ENCODE assay signal across 27 mouse cellular contexts in genomic region chr5:91892338-91892737, GRCm38 (mm10).
A peak's percentile ranks its signal among the peaks of the same experiment; 100 is the strongest.
DNase-seq lines count a peak whose midpoint lies in the region; ATAC-seq and TF ChIP-seq lines count a peak whose summit lies in the region.
"Had no signal": no experiment of that assay in that cellular context is flagged by ENCODE, and none has a peak within 500 bp of the region (broad histone marks: within the 10 kb centered on the region; RNA-seq: fewer than 3 reads in every experiment).

No protein-coding gene starts in this region.

- no peak for DNase-seq in embryonic facial prominence, embryonic 11.5 days (ENCODE audit: low spot score)
- no peak for DNase-seq in embryonic facial prominence, embryonic 10.5 days (ENCODE audit: low spot score)
- no peak for DNase-seq in hindbrain, postnatal 0 days (ENCODE audit: low spot score)
- no peak for DNase-seq in hindbrain, embryonic 14.5 days (ENCODE audit: low spot score)
- no peak for DNase-seq in midbrain, postnatal 0 days (ENCODE audit: low spot score)
- DNase-seq: adrenal gland, adult 8-10 months; adrenal gland, postnatal 25 days; cerebellum, adult 11-12 months; cerebellum, adult 8-10 months; cerebellum, postnatal 10 days; cerebellum, postnatal 36 days; embryo, embryonic 11 days; gastrocnemius, postnatal 10 days; gastrocnemius, postnatal 36 days; heart, adult 2 months; heart, postnatal 14 days; heart, postnatal 4 days had no signal

- no peaks in the 10 kb centered on the region for H3K36me3 ChIP-seq in embryonic facial prominence, embryonic 11.5 days (replicated peaks; ENCODE audit: control insufficient read depth, insufficient read depth, low read depth, low read length)
- H3K36me3 ChIP-seq in embryonic facial prominence, embryonic 10.5 days (replicated peaks) = no peaks in the 10 kb centered on the region
- no peaks in the 10 kb centered on the region for H3K36me3 ChIP-seq in hindbrain, postnatal 0 days (ENCODE audit: insufficient read depth, low read length)
- H3K36me3 ChIP-seq in hindbrain, embryonic 14.5 days (replicated peaks; ENCODE audit: control insufficient read depth, insufficient read depth) = no peaks in the 10 kb centered on the region
- H3K36me3 ChIP-seq in megakaryocyte, embryonic 14.5 days (replicated peaks; ENCODE audit: low read length) = no peaks in the 10 kb centered on the region
- no peaks in the 10 kb centered on the region for H3K36me3 ChIP-seq in midbrain, postnatal 0 days (ENCODE audit: insufficient read depth, low read length)
- H3K36me3 ChIP-seq in midbrain, embryonic 15.5 days (replicated peaks) = no peaks in the 10 kb centered on the region
- H3K36me3 ChIP-seq: embryonic facial prominence, embryonic 13.5 days; heart, embryonic 10.5 days; heart, embryonic 13.5 days; hindbrain, embryonic 15.5 days had no signal

- 87% methylated on average over 2 of the region's 2 CpGs for WGBS in embryonic facial prominence, embryonic 11.5 days
- WGBS in embryonic facial prominence, embryonic 10.5 days = 90% methylated on average over 2 of the region's 2 CpGs
- 91% methylated on average over 2 of the region's 2 CpGs for WGBS in hindbrain, postnatal 0 days
- WGBS in hindbrain, embryonic 14.5 days = 91% methylated on average over 2 of the region's 2 CpGs
- 88% methylated on average over 2 of the region's 2 CpGs for WGBS in midbrain, postnatal 0 days
- 92% methylated on average over 2 of the region's 2 CpGs for WGBS in midbrain, embryonic 15.5 days

- ATAC-seq in embryonic facial prominence, embryonic 11.5 days (replicated peaks; ENCODE audit: insufficient number of reproducible peaks, low FRiP score, low TSS enrichment, low read depth) = peak; percentile 52; the same call in 1 of the 2 replicates
- 0 out of 2 replicates have a peak, but pooled peaks have one; percentile 29 for ATAC-seq in hindbrain, postnatal 0 days
- ATAC-seq in hindbrain, embryonic 14.5 days (ENCODE audit: low FRiP score) = no peak
- ATAC-seq in megakaryocyte, adult 5-6 weeks (ENCODE audit: poor library complexity, severe bottlenecking) = no peak
- ATAC-seq in midbrain, postnatal 0 days (ENCODE audit: low FRiP score) = peak; percentile 47; the same call in 1 of the 2 replicates
- no peak for ATAC-seq in midbrain, embryonic 15.5 days (replicated peaks)
- ATAC-seq: activated CD4-positive, CD25-positive, alpha-beta regulatory T cell, adult 4 months; forebrain, embryonic 13.5 days had no signal

- no peak overlapping the region for H3K4me2 ChIP-seq in embryonic facial prominence, embryonic 11.5 days (ENCODE audit: low read depth, low read length)
- H3K4me2 ChIP-seq in hindbrain, postnatal 0 days (ENCODE audit: low read depth, low read length) = no peak overlapping the region
- no peak overlapping the region for H3K4me2 ChIP-seq in hindbrain, embryonic 14.5 days (replicated peaks)
- no peak overlapping the region for H3K4me2 ChIP-seq in midbrain, postnatal 0 days (ENCODE audit: low read depth, low read length, poor library complexity, severe bottlenecking)
- no peak overlapping the region for H3K4me2 ChIP-seq in midbrain, embryonic 15.5 days
- H3K4me2 ChIP-seq: embryonic facial prominence, embryonic 13.5 days; forebrain, embryonic 13.5 days; heart, embryonic 13.5 days; hindbrain, embryonic 15.5 days had no signal

- H3K9me3 ChIP-seq in embryonic facial prominence, embryonic 11.5 days (replicated peaks; ENCODE audit: control insufficient read depth, low read length) = no peaks in the 10 kb centered on the region
- H3K9me3 ChIP-seq in embryonic facial prominence, embryonic 10.5 days = no peaks in the 10 kb centered on the region
- no peaks in the 10 kb centered on the region for H3K9me3 ChIP-seq in hindbrain, postnatal 0 days (ENCODE audit: low read length)
- H3K9me3 ChIP-seq in hindbrain, embryonic 14.5 days (ENCODE audit: control insufficient read depth, low read length) = 0 out of 2 replicates have a peak, but pooled peaks cover 4% of the 10 kb centered on the region
- peaks cover 6% of the 10 kb centered on the region for H3K9me3 ChIP-seq in megakaryocyte, embryonic 14.5 days
- no peaks in the 10 kb centered on the region for H3K9me3 ChIP-seq in midbrain, postnatal 0 days (ENCODE audit: low read length)
- H3K9me3 ChIP-seq in midbrain, embryonic 15.5 days = no peaks in the 10 kb centered on the region
- H3K9me3 ChIP-seq: embryonic facial prominence, embryonic 13.5 days; forebrain, embryonic 13.5 days; heart, embryonic 10.5 days; heart, embryonic 13.5 days; hindbrain, embryonic 15.5 days had no signal

- H3K4me1 ChIP-seq in embryonic facial prominence, embryonic 11.5 days (ENCODE audit: control insufficient read depth, insufficient read depth, low read length) = no peaks in the 10 kb centered on the region
- H3K4me1 ChIP-seq in embryonic facial prominence, embryonic 10.5 days = no peaks in the 10 kb centered on the region
- H3K4me1 ChIP-seq in hindbrain, postnatal 0 days (ENCODE audit: insufficient read depth, low read length) = no peaks in the 10 kb centered on the region
- no peaks in the 10 kb centered on the region for H3K4me1 ChIP-seq in hindbrain, embryonic 14.5 days (replicated peaks; ENCODE audit: control insufficient read depth, insufficient read depth, low read length)
- no peaks in the 10 kb centered on the region; the same call in none of the 2 replicates for H3K4me1 ChIP-seq in megakaryocyte, embryonic 14.5 days
- H3K4me1 ChIP-seq in midbrain, postnatal 0 days (ENCODE audit: insufficient read depth, low read length) = no peaks in the 10 kb centered on the region
- no peaks in the 10 kb centered on the region for H3K4me1 ChIP-seq in midbrain, embryonic 15.5 days
- H3K4me1 ChIP-seq: embryonic facial prominence, embryonic 13.5 days; forebrain, embryonic 13.5 days; heart, embryonic 13.5 days; hindbrain, embryonic 15.5 days had no signal

- no peak for TF ChIP-seq CTCF in hindbrain, postnatal 0 days (IDR thresholded peaks at IDR 0.05; ENCODE audit: low read depth)
- no peak for TF ChIP-seq CTCF in midbrain, postnatal 0 days (IDR thresholded peaks at IDR 0.05)

- H3K9ac ChIP-seq in embryonic facial prominence, embryonic 11.5 days (replicated peaks; ENCODE audit: low read length) = no peak overlapping the region
- no peak overlapping the region for H3K9ac ChIP-seq in hindbrain, postnatal 0 days (replicated peaks; ENCODE audit: low read length)
- no peak overlapping the region for H3K9ac ChIP-seq in hindbrain, embryonic 14.5 days
- H3K9ac ChIP-seq in midbrain, postnatal 0 days (replicated peaks; ENCODE audit: low read length, poor library complexity, severe bottlenecking) = no peak overlapping the region
- no peak overlapping the region for H3K9ac ChIP-seq in midbrain, embryonic 15.5 days
- H3K9ac ChIP-seq: embryonic facial prominence, embryonic 13.5 days; forebrain, embryonic 13.5 days; heart, embryonic 13.5 days; hindbrain, embryonic 15.5 days had no signal

- H3K4me3 ChIP-seq in embryonic facial prominence, embryonic 11.5 days (ENCODE audit: low read depth, low read length) = no peak overlapping the region
- H3K4me3 ChIP-seq in embryonic facial prominence, embryonic 10.5 days = no peak overlapping the region
- H3K4me3 ChIP-seq in hindbrain, postnatal 0 days (ENCODE audit: low read length) = no peak overlapping the region
- H3K4me3 ChIP-seq in hindbrain, embryonic 14.5 days (replicated peaks; ENCODE audit: low read length) = no peak overlapping the region
- H3K4me3 ChIP-seq in megakaryocyte, embryonic 14.5 days (replicated peaks) = peak overlapping the region; percentile 9
- H3K4me3 ChIP-seq in midbrain, postnatal 0 days (ENCODE audit: low read depth, low read length) = no peak overlapping the region
- H3K4me3 ChIP-seq in midbrain, embryonic 15.5 days = no peak overlapping the region
- H3K4me3 ChIP-seq: embryonic facial prominence, embryonic 13.5 days; erythroblast, embryonic 14.5 days; forebrain, embryonic 13.5 days; heart, adult 2 months; heart, embryonic 10.5 days; heart, embryonic 13.5 days; hindbrain, embryonic 15.5 days had no signal

- H3K27ac ChIP-seq in embryonic facial prominence, embryonic 11.5 days (replicated peaks; ENCODE audit: low read depth, low read length) = no peak overlapping the region
- no peak overlapping the region for H3K27ac ChIP-seq in embryonic facial prominence, embryonic 10.5 days (replicated peaks)
- H3K27ac ChIP-seq in hindbrain, postnatal 0 days = no peak overlapping the region
- no peak overlapping the region for H3K27ac ChIP-seq in hindbrain, embryonic 14.5 days
- H3K27ac ChIP-seq in midbrain, postnatal 0 days (ENCODE audit: low read depth, low read length) = no peak overlapping the region
- H3K27ac ChIP-seq in midbrain, embryonic 15.5 days = no peak overlapping the region
- H3K27ac ChIP-seq: embryonic facial prominence, embryonic 13.5 days; forebrain, embryonic 13.5 days; heart, adult 2 months; heart, embryonic 10.5 days; heart, embryonic 13.5 days; hindbrain, embryonic 15.5 days had no signal

- no peaks in the 10 kb centered on the region for H3K27me3 ChIP-seq in embryonic facial prominence, embryonic 11.5 days (ENCODE audit: control insufficient read depth, insufficient read depth, low read length)
- H3K27me3 ChIP-seq in embryonic facial prominence, embryonic 10.5 days (replicated peaks; ENCODE audit: low read depth, poor library complexity, severe bottlenecking) = no peaks in the 10 kb centered on the region
- H3K27me3 ChIP-seq in hindbrain, postnatal 0 days (ENCODE audit: insufficient read depth, low read length) = no peaks in the 10 kb centered on the region
- no peaks in the 10 kb centered on the region for H3K27me3 ChIP-seq in hindbrain, embryonic 14.5 days (ENCODE audit: control insufficient read depth, insufficient read depth, low read length)
- peaks cover 4% of the 10 kb centered on the region for H3K27me3 ChIP-seq in megakaryocyte, embryonic 14.5 days (replicated peaks)
- no peaks in the 10 kb centered on the region for H3K27me3 ChIP-seq in midbrain, postnatal 0 days (ENCODE audit: insufficient read depth, low read length)
- no peaks in the 10 kb centered on the region for H3K27me3 ChIP-seq in midbrain, embryonic 15.5 days (replicated peaks)
- H3K27me3 ChIP-seq: embryonic facial prominence, embryonic 13.5 days; forebrain, embryonic 13.5 days; heart, embryonic 13.5 days; hindbrain, embryonic 15.5 days had no signal

Comparison
In these comparisons a context has a peak if more than half of its experiments do, and no peak if none do; other contexts are left out.
1. ATAC-seq: peak in embryonic facial prominence, embryonic 11.5 days (single experiment), hindbrain, postnatal 0 days (single experiment) and midbrain, postnatal 0 days (single experiment); none in hindbrain, embryonic 14.5 days (single experiment), megakaryocyte, adult 5-6 weeks (single experiment) and midbrain, embryonic 15.5 days (single experiment).